Mouse (Mus musculus) ES-E14 (cell line): ENCODE results near the gene Cul3.

Experiments used
- CHD2 ChIP-seq: IDR thresholded peaks from 2 replicates; pipeline ENCODE4 v1.6.1; 2014; ENCODE audit warnings: mild to moderate bottlenecking, low read depth, low read length, inconsistent platforms
- HCFC1 ChIP-seq: IDR thresholded peaks from 2 replicates; pipeline ENCODE4 v1.6.1; 2012; ENCODE audit warnings: low read length, inconsistent platforms, borderline replicate concordance; ENCODE audit not compliant: insufficient read depth
- MAFK ChIP-seq: IDR thresholded peaks from 2 replicates; pipeline ENCODE4 v1.6.1; 2014; ENCODE audit warnings: mild to moderate bottlenecking, low read depth, low read length, inconsistent platforms; ENCODE audit not compliant: insufficient read depth
- ZC3H11A ChIP-seq: IDR thresholded peaks from 2 replicates; pipeline ENCODE4 v1.6.1; 2012; ENCODE audit warnings: low read depth, mild to moderate bottlenecking, inconsistent platforms, low read length, borderline replicate concordance
- ZNF384 ChIP-seq: IDR thresholded peaks from 2 replicates; pipeline ENCODE4 v1.6.1; 2012; ENCODE audit warnings: low read depth, low read length, inconsistent platforms

- TF ChIP-seq ZC3H11A (no peak), HCFC1 (no peak), ZNF384 (no peak), MAFK (no peak), CHD2 (no peak)
Observed at GRCm38 (mm10) chr1:80236951-80237702, 103.2 kb downstream of the Cul3 start.
